Mouse (Mus musculus) kidney, adult 8-10 months (tissue): ENCODE data around the gene Klf6.

Source experiments
- DNase-seq, 2 experiments: peaks; one replicate each; pipeline ENCODE4 v3.0.0; 2022

Gene Klf6

GRCm38 (mm10) chr13:5861157-5862002, at the start of gene Klf6:
Gene Klf6 (plus strand): TSS chr13:5861482.
- peak; percentile 99 to 100 for DNase-seq

- no peak for DNase-seq
Observed at GRCm38 (mm10) chr13:5813433-5813832, 47.8 kb upstream of the Klf6 start.

- DNase-seq, result no peak
Observed at GRCm38 (mm10) chr13:5817250-5817649, 44.0 kb upstream of the Klf6 start.

GRCm38 (mm10) chr13:5819173-5819572, 42.1 kb upstream of the Klf6 start:
- DNase-seq, result no peak

GRCm38 (mm10) chr13:5822586-5822985, 38.7 kb upstream of the Klf6 start:
- DNase-seq, result no peak

GRCm38 (mm10) chr13:5823150-5823549, 38.1 kb upstream of the Klf6 start:
- DNase-seq, result no peak

GRCm38 (mm10) chr13:5824189-5824815, 37.0 kb upstream of the Klf6 start:
- peak; percentile 15 to 28 for DNase-seq

GRCm38 (mm10) chr13:5826170-5826827, 35.0 kb upstream of the Klf6 start:
- DNase-seq, result no peak

- DNase-seq, result no peak
Observed at GRCm38 (mm10) chr13:5831976-5832375, 29.3 kb upstream of the Klf6 start.

- no peak for DNase-seq
Observed at GRCm38 (mm10) chr13:5837174-5837777, 24.0 kb upstream of the Klf6 start.

- peak; percentile 28 to 30 for DNase-seq
Observed at GRCm38 (mm10) chr13:5841418-5841817, 19.9 kb upstream of the Klf6 start.

GRCm38 (mm10) chr13:5842911-5843310, 18.4 kb upstream of the Klf6 start:
- no peak for DNase-seq

GRCm38 (mm10) chr13:5843829-5844228, 17.5 kb upstream of the Klf6 start:
- no peak for DNase-seq

- no peak for DNase-seq
Observed at GRCm38 (mm10) chr13:5844338-5844737, 16.9 kb upstream of the Klf6 start.

GRCm38 (mm10) chr13:5845161-5845590, 16.1 kb upstream of the Klf6 start:
- DNase-seq, result peak in 1 of 2 experiments; percentile 25

- DNase-seq, result no peak
Observed at GRCm38 (mm10) chr13:5845605-5846004, 15.7 kb upstream of the Klf6 start.

GRCm38 (mm10) chr13:5846860-5847259, 14.4 kb upstream of the Klf6 start:
- DNase-seq, result no peak

- DNase-seq, result no peak
Observed at GRCm38 (mm10) chr13:5847736-5848135, 13.5 kb upstream of the Klf6 start.

GRCm38 (mm10) chr13:5860651-5861156, 578 bp upstream of the Klf6 start:
- peak in 1 of 2 experiments; percentile 51 for DNase-seq

GRCm38 (mm10) chr13:5862003-5862625, 832 bp downstream of the Klf6 start:
- peak; percentile 64 to 65 for DNase-seq

- peak; percentile 42 to 50 for DNase-seq
Observed at GRCm38 (mm10) chr13:5862626-5863407, 1.5 kb downstream of the Klf6 start.
